Mouse (Mus musculus) bone marrow macrophage, adult 2 months (primary cell): ENCODE measurements around the gene Rhbg.

Source experiments
- CTCF ChIP-seq: IDR thresholded peaks from 2 replicates; pipeline ENCODE4 v1.5.1; 2012; ENCODE audit warnings: low read depth, mild to moderate bottlenecking, low read length, moderate library complexity
- POLR2A ChIP-seq: IDR thresholded peaks from 2 replicates; pipeline ENCODE4 v1.6.1; 2012; ENCODE audit warnings: mild to moderate bottlenecking, low read depth, low read length, borderline replicate concordance

DNA sequence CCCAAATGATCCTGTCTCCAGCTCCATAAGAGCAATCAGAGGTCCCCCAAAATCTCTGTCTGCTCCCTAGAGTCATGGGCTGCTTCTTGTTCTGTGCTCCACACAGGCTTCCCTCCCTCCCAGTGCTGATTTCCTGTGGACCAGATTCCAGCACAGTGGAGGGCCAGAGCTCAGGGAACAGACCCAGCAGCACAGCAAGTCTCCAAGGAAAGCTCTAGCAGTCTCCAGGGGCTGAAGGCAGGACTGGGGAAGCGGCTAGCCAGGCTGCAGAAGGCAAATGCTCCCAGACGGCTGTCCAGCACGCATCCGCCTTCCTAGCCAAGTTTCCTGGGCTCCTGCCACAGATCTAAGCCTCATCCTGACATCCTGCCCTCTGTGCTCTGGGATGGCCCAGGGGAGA, 25.6 kb downstream of the Rhbg start:
- TF ChIP-seq CTCF (no peak), POLR2A (no peak)
